Mouse (Mus musculus): ENCODE measurements around the gene Ddr1. TPM values are rescaled to one million over a fixed set of nuclear protein-coding genes. Genes with fewer than 3 reads are reported as not detected.

Ddr1 gene
- total RNA-seq, 2 experiments from 2014 or later, result 13.4 to 15.9 TPM

- TF ChIP-seq CTCF (IDR thresholded peaks at IDR 0.05), result no peak
- intact Hi-C loops (cut with DNase I), result loop anchor here (2.0 kb wide), 1 partner anchor 26 kb away; the partner anchor contains the start of gene Gtf2h4
- H3K27ac ChIP-seq, result peak overlapping the region; percentile 98
Measured at GRCm38 (mm10) chr17:35698501-35698883, 5.9 kb downstream of the Ddr1 start.

GRCm38 (mm10) chr17:35697759-35698500 is 6.5 kb downstream of the Ddr1 start:
- peak overlapping the region; percentile 98 for H3K27ac ChIP-seq
- intact Hi-C loops (cut with DNase I), result loop anchor here (2.0 kb wide), 1 partner anchor 25 kb away; the partner anchor contains the start of gene Gtf2h4

More at GRCm38 (mm10) chr17:35698501-35698883, 5.9 kb downstream of the Ddr1 start:
- no peak for DNase-seq
- peak overlapping the region; percentile 59 for H3K4me3 ChIP-seq

GRCm38 (mm10) chr17:35697429-35697758 is 7.0 kb downstream of the Ddr1 start:
- no peak for TF ChIP-seq CTCF (IDR thresholded peaks at IDR 0.05)
- Histone ChIP-seq H3K27ac (peak overlapping the region; percentile 98), H3K4me3 (peak overlapping the region; percentile 59)
- intact Hi-C loops (cut with DNase I), result no loop called here
- DNase-seq, result no peak

More at GRCm38 (mm10) chr17:35697759-35698500, 6.5 kb downstream of the Ddr1 start:
- DNase-seq, result peak; percentile 41
- peak overlapping the region; percentile 59 for H3K4me3 ChIP-seq
- no peak for TF ChIP-seq CTCF (IDR thresholded peaks at IDR 0.05)

DNA sequence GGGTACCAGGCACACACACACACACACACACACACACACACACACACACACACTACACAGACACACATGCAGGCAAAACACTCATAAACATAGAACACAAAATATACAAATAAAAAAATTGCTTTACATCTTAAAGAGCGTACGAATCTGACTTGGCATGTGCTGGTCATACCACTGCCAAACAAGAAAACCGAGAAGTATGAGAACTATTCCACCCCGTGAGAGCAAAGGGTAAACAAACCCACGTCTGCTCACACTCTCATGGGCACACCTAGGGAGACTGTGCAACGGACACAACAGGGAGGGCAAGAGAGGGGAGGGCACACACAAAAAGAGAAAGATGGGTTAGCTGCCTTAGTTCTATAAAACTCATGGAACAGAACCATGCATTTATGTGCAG is 7.7 kb downstream of the Ddr1 start:
- Histone ChIP-seq H3K4me3 (peak overlapping the region; percentile 13; the same call in 1 of the 2 replicates), H3K27ac (peak overlapping the region; percentile 98; the same call in 1 of the 2 replicates)
- intact Hi-C loops (cut with DNase I), result no loop called here
- no peak for TF ChIP-seq CTCF (IDR thresholded peaks at IDR 0.05)
- DNase-seq, result no peak

DNA sequence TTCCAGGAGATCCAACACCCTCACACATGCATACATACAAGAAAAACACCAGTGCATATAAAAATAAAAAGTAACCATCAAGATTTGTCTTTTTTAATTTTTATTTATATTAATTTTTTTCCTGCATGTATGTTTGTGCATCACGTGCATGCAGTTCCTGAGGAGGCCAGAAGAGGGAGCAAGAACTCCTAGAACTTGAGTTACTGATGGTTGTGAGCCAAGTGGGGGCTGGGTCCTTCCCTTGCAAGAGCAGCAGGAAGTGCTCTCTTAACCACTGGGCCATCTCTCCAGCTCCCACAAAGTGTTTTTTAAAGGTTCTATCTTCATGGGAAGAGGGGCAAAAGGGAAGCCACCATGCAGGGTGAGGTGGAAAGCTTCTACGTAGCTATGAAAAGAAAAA is 9.1 kb downstream of the Ddr1 start:
- intact Hi-C loops (cut with DNase I), result no loop called here
- Histone ChIP-seq H3K27ac (no peak overlapping the region), H3K4me3 (no peak overlapping the region)
- peak; percentile 33 for DNase-seq
- TF ChIP-seq CTCF (IDR thresholded peaks at IDR 0.05), result peak; percentile 56

DNA sequence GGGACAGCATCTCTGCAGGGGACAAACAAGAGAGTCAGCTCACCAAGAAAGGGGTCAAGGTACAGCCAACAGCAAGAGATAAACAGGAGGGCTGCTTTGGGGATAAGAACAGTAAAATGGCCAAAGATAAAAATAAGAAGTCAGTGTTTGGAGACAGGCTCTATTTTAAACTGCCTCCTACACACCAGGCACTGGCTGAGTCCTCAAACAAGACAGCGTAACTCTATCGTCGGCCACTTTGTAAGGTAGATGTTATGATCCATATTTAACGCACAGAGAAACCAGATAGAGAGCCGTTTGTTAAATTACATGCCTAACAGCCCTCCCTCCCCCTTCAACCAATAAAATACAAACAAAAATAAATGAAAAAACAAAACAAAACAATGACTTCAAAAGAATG is 10.5 kb downstream of the Ddr1 start:
- no peak for DNase-seq
- Histone ChIP-seq H3K27ac (peak overlapping the region; percentile 53), H3K4me3 (no peak overlapping the region)
- no peak for TF ChIP-seq CTCF (IDR thresholded peaks at IDR 0.05)
- intact Hi-C loops (cut with DNase I), result no loop called here

DNA sequence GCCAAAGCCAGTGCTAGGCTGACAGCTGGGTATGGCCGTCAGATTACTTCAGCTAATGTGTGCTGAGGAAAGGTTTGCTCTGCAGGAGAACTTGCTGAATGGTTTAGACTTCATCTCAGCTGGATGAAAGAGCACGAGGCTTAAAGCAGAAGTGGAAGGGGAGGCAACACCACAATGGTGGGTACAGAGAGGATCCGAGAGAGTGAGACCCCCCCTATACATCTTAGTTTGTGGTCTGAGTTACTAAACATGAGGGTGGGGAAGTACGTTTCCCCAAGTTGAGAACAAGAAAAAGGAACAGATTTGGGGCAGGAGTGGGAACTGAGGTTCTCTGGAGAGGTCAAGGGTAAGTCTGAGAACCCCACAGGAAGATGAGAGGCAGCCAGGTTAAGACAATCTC is 12.1 kb downstream of the Ddr1 start:
- Histone ChIP-seq H3K4me3 (no peak overlapping the region), H3K27ac (no peak overlapping the region)
- intact Hi-C loops (cut with DNase I), result no loop called here
- TF ChIP-seq CTCF (IDR thresholded peaks at IDR 0.05), result no peak
- no peak for DNase-seq

DNA sequence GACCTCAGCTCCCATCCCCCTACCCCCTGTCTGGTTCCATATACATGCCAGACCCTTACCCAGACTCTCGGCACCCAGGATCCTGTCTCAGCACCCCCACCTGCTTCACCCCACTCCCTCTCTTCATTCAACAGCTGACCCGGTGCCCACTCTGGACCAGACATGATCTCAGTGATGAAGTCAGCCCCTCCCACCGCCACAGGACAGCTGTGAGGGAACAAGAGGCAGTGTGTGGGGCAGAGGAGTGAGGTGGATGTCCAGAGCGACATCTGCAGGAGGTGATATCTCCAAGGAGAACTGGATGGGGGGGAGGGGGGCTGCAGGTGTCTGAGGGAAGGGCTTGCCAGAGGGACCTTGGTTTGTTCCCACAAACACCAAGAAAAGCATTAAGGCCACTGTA is 12.6 kb downstream of the Ddr1 start:
- TF ChIP-seq CTCF (IDR thresholded peaks at IDR 0.05), result no peak
- no peak overlapping the region for H3K27ac ChIP-seq
- intact Hi-C loops (cut with DNase I), result no loop called here
- no peak overlapping the region for H3K4me3 ChIP-seq
- DNase-seq, result no peak

DNA sequence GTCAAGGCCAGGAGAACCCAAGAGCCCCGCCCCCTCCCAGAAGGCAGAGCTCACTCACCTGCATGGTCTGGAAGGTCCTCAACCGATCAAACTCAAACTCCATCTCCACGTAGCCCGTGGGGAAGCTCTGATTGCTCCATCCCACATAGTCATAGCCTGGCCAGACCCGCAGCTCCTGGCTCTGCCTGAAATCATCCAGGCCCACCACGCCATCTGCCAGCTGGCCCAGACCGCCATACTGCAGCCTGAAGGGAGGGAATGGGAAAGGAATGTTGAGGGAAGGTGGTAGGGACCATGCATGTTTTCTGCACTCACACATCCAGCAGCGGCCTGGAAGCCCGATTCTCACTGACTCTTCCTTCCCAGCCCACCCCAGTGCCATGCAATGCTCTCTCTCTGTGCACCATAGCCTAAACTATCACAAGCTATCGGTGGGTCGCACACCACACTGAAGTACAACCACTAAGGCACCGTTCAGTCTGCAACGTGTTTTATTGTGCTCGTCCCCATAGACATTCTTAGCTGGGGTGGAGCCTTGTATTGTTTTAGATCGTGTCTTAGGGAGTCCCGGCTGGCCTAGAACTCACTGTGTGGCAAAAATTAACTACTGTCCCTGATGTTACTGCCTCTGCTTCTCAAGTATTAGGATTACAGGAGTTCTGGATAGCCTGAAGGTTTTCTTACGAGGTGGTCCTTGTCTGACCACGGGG is 14.3 kb downstream of the Ddr1 start:
- no peak for TF ChIP-seq CTCF (IDR thresholded peaks at IDR 0.05)
- H3K27ac ChIP-seq, result no peak overlapping the region
- no peak for DNase-seq
- H3K4me3 ChIP-seq, result no peak overlapping the region
- intact Hi-C loops (cut with DNase I), result no loop called here

DNA sequence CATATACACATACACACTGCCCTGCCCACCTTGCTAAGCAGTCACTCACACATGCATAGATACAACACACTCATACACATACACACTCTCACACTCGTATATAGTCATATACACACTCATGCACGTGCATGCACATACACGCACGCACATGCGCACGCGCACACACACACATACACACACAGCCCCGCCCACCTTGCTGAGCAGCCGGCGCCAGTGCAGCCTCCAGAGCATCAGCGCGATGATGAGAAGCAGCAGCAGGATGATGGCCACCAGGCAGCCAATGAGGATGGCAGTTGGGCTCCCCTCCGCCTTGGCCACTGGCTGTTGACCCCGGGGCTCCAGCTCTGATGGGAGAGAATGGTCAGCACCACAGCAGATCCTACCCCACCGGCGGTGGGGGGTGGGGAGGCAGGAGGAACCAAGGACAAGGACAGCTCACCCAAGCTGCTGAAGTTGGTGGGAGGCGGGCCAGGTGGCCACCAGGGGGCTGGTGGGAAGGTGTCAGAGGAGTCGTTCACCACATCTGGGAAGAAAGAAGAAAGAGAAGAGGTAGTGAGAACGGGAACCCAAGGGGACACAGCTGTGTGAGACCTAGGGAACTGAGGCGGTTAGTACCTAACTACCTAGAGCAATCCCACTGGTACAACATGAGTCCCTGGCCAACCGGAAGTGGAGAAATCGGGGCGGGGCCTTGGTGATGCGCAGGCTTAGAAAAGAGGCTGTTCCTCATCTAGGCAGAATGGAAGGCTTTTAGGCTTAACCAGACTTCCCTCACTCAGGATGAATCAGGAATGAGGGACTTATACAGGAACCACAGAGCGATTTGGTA is 15.9 kb downstream of the Ddr1 start:
- Histone ChIP-seq H3K4me3 (no peak overlapping the region), H3K27ac (no peak overlapping the region)
- intact Hi-C loops (cut with DNase I), result no loop called here
- no peak for DNase-seq
- no peak for TF ChIP-seq CTCF (IDR thresholded peaks at IDR 0.05)

- Histone ChIP-seq H3K27ac (no peak overlapping the region), H3K4me3 (no peak overlapping the region)
- intact Hi-C loops (cut with DNase I), result no loop called here
- TF ChIP-seq CTCF (IDR thresholded peaks at IDR 0.05), result no peak
- DNase-seq, result no peak
Measured at GRCm38 (mm10) chr17:35685061-35685460, 19.4 kb downstream of the Ddr1 start.

- Histone ChIP-seq H3K27ac (no peak overlapping the region), H3K4me3 (no peak overlapping the region)
- intact Hi-C loops (cut with DNase I), result no loop called here
- TF ChIP-seq CTCF (IDR thresholded peaks at IDR 0.05), result no peak
- no peak for DNase-seq
Measured at GRCm38 (mm10) chr17:35681986-35682385, 22.4 kb downstream of the Ddr1 start.

DNA sequence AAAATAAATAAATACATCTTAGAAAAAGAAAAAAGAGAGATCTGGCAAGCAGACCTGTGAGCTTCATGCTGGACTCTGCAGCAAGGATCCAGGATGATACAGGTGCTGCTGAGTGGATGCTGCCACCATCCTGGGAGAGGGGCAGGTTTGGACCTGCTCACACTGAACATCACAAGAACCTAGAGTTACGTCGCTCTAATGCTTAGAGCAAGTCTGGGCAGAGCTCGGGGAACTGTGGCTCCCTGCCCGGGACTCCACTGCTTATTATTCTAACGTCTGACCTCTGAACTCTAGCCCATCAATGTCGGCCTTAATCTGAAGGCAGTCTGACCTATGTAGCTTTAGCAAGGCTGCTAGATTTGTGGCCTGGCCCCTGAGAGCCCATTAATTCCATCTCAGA is 23.8 kb downstream of the Ddr1 start:
- H3K4me3 ChIP-seq, result no peak overlapping the region
- no peak overlapping the region for H3K27ac ChIP-seq
- no peak for TF ChIP-seq CTCF (IDR thresholded peaks at IDR 0.05)
- DNase-seq, result no peak
- intact Hi-C loops (cut with DNase I), result no loop called here

All from gastrocnemius, adult 2 months (tissue).